Mouse (Mus musculus): ENCODE measurements at regions not wholly inside any gene's neighbourhood (a gene's known extent, or its start where the extent isn't known, plus 50 kb on each side); places are given as distances from the start of the nearest gene placed in this dataset.

DNA sequence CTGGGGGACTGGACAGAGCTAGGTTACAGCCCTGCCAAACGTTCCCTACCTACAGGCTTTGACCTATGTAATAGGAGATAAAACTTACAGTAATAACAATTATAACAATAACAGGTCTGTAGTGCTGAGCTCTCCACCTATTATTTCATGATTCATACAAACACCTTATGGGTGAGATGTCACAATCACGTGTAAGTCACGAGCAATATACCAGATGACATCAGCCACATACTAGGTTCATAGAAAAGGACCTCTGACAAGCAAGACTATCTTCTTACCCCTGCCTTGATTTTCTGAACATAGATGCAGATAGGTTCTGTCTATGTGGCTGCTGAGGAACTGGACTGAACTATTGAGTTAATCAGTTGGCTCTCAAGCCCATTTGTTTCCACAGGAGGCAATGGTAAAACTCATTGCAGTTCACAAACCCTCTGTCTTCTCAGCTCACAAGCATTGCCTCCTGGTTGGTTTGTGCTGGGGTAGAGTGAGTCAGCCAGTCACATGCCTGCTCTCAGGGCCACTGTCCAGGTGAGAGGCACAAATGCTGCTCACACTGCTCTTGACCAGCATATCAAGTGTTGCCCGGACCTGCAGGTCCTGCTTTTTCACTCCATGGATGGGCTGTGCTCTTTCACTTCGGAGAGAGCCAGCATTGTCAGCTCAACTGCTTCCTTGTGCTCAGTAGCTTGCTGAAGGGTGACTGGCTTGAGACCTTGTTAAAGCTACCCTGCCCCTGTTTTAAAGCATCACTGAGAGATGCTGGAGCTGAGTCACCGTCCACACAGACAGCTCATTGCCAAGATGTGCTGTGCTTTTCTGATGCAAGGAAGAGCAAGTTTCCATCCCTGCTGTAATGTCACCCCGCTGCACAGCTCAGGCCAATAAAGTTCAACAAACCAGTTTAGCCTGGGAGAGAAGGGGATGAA, 1275.9 kb downstream of the Gsdmc2 start:
- Histone ChIP-seq H3K9me3 (ENCODE audit: control insufficient read depth, low read length) (no peaks in the 10 kb centered on the region), H3K9ac (replicated peaks; ENCODE audit: low read depth, low read length) (no peak overlapping the region), H3K36me3 (ENCODE audit: control insufficient read depth, insufficient read depth, low read length) (no peaks in the 10 kb centered on the region), H3K4me2 (ENCODE audit: low read depth, low read length) (no peak overlapping the region), H3K27me3 (ENCODE audit: control insufficient read depth, insufficient read depth, low read length) (no peaks in the 10 kb centered on the region), H3K4me3 (ENCODE audit: low read depth, low read length) (no peak overlapping the region), H3K4me1 (ENCODE audit: control insufficient read depth, insufficient read depth, low read length) (no peaks in the 10 kb centered on the region), H3K27ac (ENCODE audit: low read depth, low read length) (no peak overlapping the region)
- 80% methylated on average over 7 of the region's 7 CpGs for whole genome bisulfite sequencing
- no peak for ATAC-seq (ENCODE audit: low read depth)

DNA sequence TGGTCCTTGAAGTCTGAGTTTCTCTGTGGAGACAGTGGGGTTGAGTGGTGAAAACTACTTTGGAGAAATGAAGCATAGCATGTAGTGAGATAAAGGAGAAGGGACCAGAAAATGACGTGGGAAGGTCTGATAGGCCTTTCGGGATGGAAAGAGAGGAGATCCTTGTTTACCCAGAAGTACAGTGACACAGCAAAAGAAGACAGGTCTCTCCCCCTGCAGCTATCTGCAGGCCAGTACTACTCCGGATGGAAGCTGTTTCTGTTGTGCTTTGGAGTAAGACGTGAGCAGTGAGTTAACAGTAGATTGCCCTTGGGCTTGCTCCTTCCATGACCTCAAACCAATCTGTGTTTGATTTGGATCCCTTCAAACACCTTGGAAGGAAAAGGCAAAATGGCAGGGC, 1277.5 kb downstream of the Gsdmc2 start:
- Histone ChIP-seq H3K4me3 (ENCODE audit: low read depth, low read length) (no peak overlapping the region), H3K27ac (ENCODE audit: low read depth, low read length) (no peak overlapping the region), H3K27me3 (ENCODE audit: control insufficient read depth, insufficient read depth, low read length) (no peaks in the 10 kb centered on the region), H3K36me3 (ENCODE audit: control insufficient read depth, insufficient read depth, low read length) (no peaks in the 10 kb centered on the region), H3K9me3 (ENCODE audit: control insufficient read depth, low read length) (no peaks in the 10 kb centered on the region), H3K4me2 (ENCODE audit: low read depth, low read length) (no peak overlapping the region), H3K9ac (replicated peaks; ENCODE audit: low read depth, low read length) (no peak overlapping the region), H3K4me1 (ENCODE audit: control insufficient read depth, insufficient read depth, low read length) (no peaks in the 10 kb centered on the region)
- ATAC-seq (ENCODE audit: low read depth): no peak
- 86% methylated on average over 4 of the region's 4 CpGs for WGBS

DNA sequence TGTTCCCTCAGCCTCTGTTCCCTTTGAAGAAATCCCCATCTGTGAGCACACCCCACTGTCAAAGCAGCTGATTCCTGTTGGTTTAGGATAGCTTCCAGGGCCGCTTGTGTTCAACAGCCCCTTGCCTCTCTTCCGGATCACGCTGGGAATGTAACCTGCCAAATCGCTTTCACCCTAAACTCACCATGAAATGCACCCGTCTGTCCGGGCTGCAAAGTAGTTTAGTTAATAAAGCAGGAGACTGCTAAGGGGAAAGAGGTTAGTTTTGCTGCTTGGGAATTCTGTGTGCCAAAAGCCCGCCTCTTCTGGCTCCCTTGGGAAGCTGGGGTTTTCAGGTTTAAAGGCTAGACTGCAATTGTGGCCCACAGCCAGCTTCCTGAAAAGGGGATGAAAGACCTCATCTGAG, 1278.9 kb downstream of the Gsdmc2 start:
- Histone ChIP-seq H3K36me3 (ENCODE audit: control insufficient read depth, insufficient read depth, low read length) (no peaks in the 10 kb centered on the region), H3K9me3 (ENCODE audit: control insufficient read depth, low read length) (no peaks in the 10 kb centered on the region), H3K4me2 (ENCODE audit: low read depth, low read length) (no peak overlapping the region), H3K27ac (ENCODE audit: low read depth, low read length) (no peak overlapping the region), H3K4me1 (ENCODE audit: control insufficient read depth, insufficient read depth, low read length) (no peaks in the 10 kb centered on the region), H3K9ac (replicated peaks; ENCODE audit: low read depth, low read length) (no peak overlapping the region), H3K4me3 (ENCODE audit: low read depth, low read length) (no peak overlapping the region), H3K27me3 (ENCODE audit: control insufficient read depth, insufficient read depth, low read length) (no peaks in the 10 kb centered on the region)
- 3% methylated on average over 7 of the region's 7 CpGs for WGBS
- ATAC-seq (ENCODE audit: low read depth): peak; percentile 85

DNA sequence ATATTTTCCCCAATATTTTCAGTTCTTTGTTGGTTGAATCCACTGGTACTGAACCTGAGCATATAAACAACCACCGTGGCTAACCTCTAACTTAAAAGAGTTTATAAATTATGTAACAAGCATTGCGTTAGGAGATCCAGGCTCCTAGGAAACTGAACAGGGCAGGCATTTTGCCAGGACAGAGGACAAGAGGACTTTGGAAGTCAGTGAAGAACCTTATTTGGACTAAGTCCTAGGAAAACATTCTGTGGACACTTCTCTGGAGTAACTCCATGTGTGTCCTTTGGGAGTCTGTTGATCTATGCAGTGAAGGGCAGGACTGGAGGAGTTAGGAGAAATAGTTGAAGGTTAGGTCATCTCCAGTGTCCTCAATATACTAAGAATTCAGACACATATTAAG, 1311.7 kb downstream of the Gsdmc2 start:
- no peak for ATAC-seq (ENCODE audit: low read depth)
- H3K4me1 ChIP-seq (ENCODE audit: control insufficient read depth, insufficient read depth, low read length): no peaks in the 10 kb centered on the region
- no peaks in the 10 kb centered on the region for H3K36me3 ChIP-seq (ENCODE audit: control insufficient read depth, insufficient read depth, low read length)
- no peak overlapping the region for H3K4me3 ChIP-seq (ENCODE audit: low read depth, low read length)
- no peaks in the 10 kb centered on the region for H3K27me3 ChIP-seq (ENCODE audit: control insufficient read depth, insufficient read depth, low read length)
- H3K9ac ChIP-seq (replicated peaks; ENCODE audit: low read depth, low read length): no peak overlapping the region
- no peak overlapping the region for H3K27ac ChIP-seq (ENCODE audit: low read depth, low read length)
- H3K4me2 ChIP-seq (ENCODE audit: low read depth, low read length): no peak overlapping the region
- H3K9me3 ChIP-seq (ENCODE audit: control insufficient read depth, low read length): no peaks in the 10 kb centered on the region
- WGBS: 67% methylated on average over 2 of the region's 2 CpGs

DNA sequence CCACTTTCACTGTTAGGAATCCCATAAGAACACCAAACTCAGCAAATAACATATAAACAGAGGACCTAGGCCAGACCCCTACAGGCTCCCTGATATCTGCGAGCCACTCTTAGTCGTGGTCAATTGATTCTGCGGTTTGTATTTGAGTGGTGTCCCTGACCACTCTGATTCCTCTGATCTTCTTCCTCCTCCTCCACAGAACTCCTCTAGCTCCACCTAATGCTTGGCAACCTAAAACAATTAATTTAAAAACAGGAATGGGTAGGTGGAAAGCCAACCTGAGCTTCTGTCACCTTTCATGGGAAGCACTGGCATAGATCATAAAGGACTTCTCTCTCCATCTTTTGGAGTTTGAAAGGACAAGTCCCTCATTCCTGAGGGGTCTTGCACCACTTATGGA, 1316.0 kb downstream of the Gsdmc2 start:
- Histone ChIP-seq H3K9me3 (ENCODE audit: control insufficient read depth, low read length) (no peaks in the 10 kb centered on the region), H3K4me2 (ENCODE audit: low read depth, low read length) (no peak overlapping the region), H3K27me3 (ENCODE audit: control insufficient read depth, insufficient read depth, low read length) (no peaks in the 10 kb centered on the region), H3K4me1 (ENCODE audit: control insufficient read depth, insufficient read depth, low read length) (no peaks in the 10 kb centered on the region), H3K27ac (ENCODE audit: low read depth, low read length) (no peak overlapping the region), H3K4me3 (ENCODE audit: low read depth, low read length) (no peak overlapping the region), H3K9ac (replicated peaks; ENCODE audit: low read depth, low read length) (no peak overlapping the region), H3K36me3 (ENCODE audit: control insufficient read depth, insufficient read depth, low read length) (no peaks in the 10 kb centered on the region)
- no peak for ATAC-seq (ENCODE audit: low read depth)
- WGBS: 85% methylated on average over 3 of the region's 3 CpGs

DNA sequence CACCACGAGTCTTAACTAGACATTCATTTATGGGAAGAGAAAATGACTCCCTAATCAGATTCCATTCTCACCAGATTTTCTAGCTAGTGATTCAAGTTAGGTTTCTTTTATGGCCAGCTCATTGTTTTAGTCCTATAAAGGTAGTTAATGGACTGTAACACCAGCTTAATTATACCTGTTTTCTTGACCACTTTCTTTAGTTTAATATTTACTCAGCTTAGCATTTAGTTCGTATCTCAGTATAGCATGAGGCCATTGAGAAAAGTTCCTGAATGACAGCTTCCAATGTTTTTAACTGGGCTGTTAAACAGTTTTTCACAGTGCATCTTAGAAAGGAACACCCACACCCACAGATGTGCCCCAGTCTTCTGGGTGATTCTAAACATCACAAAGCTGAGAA, 1320.3 kb downstream of the Gsdmc2 start:
- H3K9me3 ChIP-seq (ENCODE audit: control insufficient read depth, low read length): no peaks in the 10 kb centered on the region
- no peak overlapping the region for H3K27ac ChIP-seq (ENCODE audit: low read depth, low read length)
- WGBS: 14% methylated on average over 2 of the region's 2 CpGs
- no peak overlapping the region for H3K4me3 ChIP-seq (ENCODE audit: low read depth, low read length)
- no peak overlapping the region for H3K4me2 ChIP-seq (ENCODE audit: low read depth, low read length)
- no peaks in the 10 kb centered on the region for H3K4me1 ChIP-seq (ENCODE audit: control insufficient read depth, insufficient read depth, low read length)
- ATAC-seq (ENCODE audit: low read depth): no peak
- no peaks in the 10 kb centered on the region for H3K36me3 ChIP-seq (ENCODE audit: control insufficient read depth, insufficient read depth, low read length)
- H3K9ac ChIP-seq (replicated peaks; ENCODE audit: low read depth, low read length): no peak overlapping the region
- H3K27me3 ChIP-seq (ENCODE audit: control insufficient read depth, insufficient read depth, low read length): no peaks in the 10 kb centered on the region

DNA sequence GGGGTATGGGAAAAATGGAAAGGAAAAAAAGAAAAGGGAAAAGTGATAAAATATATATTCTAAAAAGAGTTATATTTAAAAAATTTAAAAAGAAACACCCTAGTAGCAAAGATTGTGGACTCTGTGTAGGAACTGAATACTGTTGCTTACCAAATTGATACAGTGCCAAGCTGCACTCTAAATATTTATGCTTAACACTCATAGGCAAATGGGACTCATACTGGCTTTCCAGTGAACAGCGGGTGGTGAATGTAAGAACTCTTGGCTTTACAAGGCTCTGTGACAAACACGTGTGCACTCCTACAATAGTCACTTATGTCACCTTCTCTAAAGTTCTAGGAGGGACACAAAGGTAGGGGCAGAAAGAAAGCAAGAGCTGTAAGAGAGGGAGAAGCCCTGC, 1320.8 kb downstream of the Gsdmc2 start:
- no peak for ATAC-seq (ENCODE audit: low read depth)
- WGBS: 61% methylated on average over 2 of the region's 2 CpGs

DNA sequence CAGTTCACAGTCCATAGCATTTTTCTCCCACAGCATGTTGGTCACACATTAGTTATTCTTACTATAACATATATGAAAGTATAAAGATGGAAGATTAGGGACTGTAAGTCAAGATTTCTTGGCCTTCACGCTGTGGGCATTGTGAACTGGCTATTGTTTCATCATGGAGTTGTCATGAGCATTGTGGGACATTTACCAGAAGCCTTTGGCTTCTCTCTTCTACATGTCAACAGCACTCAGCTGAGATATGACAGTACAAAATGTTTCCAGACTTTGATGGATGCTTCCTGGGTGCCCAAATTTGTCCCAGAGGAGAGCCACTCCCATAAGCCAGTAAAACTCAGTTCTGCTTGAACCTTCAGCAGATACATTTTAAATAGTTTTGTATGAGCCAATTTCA, 1331.5 kb downstream of the Gsdmc2 start:
- WGBS: 94% methylated on average over 1 of the region's 1 CpGs
- Histone ChIP-seq H3K4me2 (ENCODE audit: low read depth, low read length) (no peak overlapping the region), H3K9ac (replicated peaks; ENCODE audit: low read depth, low read length) (no peak overlapping the region), H3K9me3 (ENCODE audit: control insufficient read depth, low read length) (no peaks in the 10 kb centered on the region), H3K4me1 (ENCODE audit: control insufficient read depth, insufficient read depth, low read length) (no peaks in the 10 kb centered on the region), H3K4me3 (ENCODE audit: low read depth, low read length) (no peak overlapping the region), H3K36me3 (ENCODE audit: control insufficient read depth, insufficient read depth, low read length) (no peaks in the 10 kb centered on the region), H3K27ac (ENCODE audit: low read depth, low read length) (no peak overlapping the region), H3K27me3 (ENCODE audit: control insufficient read depth, insufficient read depth, low read length) (no peaks in the 10 kb centered on the region)
- ATAC-seq (ENCODE audit: low read depth): no peak

More for the DNA sequence above, 1320.8 kb downstream of the Gsdmc2 start:
- H3K4me3 ChIP-seq (ENCODE audit: low read depth, low read length): no peak overlapping the region
- H3K4me1 ChIP-seq (ENCODE audit: control insufficient read depth, insufficient read depth, low read length): no peaks in the 10 kb centered on the region
- H3K27ac ChIP-seq (ENCODE audit: low read depth, low read length): no peak overlapping the region
- no peak overlapping the region for H3K4me2 ChIP-seq (ENCODE audit: low read depth, low read length)
- H3K9ac ChIP-seq (replicated peaks; ENCODE audit: low read depth, low read length): no peak overlapping the region
- no peaks in the 10 kb centered on the region for H3K27me3 ChIP-seq (ENCODE audit: control insufficient read depth, insufficient read depth, low read length)
- no peaks in the 10 kb centered on the region for H3K36me3 ChIP-seq (ENCODE audit: control insufficient read depth, insufficient read depth, low read length)
- no peaks in the 10 kb centered on the region for H3K9me3 ChIP-seq (ENCODE audit: control insufficient read depth, low read length)

DNA sequence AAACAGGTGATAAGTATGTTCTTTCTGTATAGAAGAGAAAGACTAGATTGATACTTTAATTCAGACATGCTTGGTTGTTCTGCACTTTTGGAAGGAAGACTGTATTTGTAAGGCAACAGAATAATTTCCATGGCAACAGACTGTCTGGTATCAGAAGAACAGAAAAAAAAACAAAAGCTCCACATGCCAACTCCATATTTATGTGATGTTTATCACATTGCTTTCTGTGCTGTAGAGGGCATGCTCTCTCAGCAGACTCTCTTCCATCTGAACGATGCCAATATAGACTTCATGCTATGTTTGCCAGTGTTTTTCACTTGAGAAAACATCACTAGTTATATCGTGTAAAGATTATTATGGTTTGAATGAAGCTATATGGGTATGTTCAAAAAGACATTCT, 1333.5 kb downstream of the Gsdmc2 start:
- no peak overlapping the region for H3K27ac ChIP-seq (ENCODE audit: low read depth, low read length)
- no peak for ATAC-seq (ENCODE audit: low read depth)
- H3K9me3 ChIP-seq (ENCODE audit: control insufficient read depth, low read length): no peaks in the 10 kb centered on the region
- H3K4me3 ChIP-seq (ENCODE audit: low read depth, low read length): no peak overlapping the region
- no peaks in the 10 kb centered on the region for H3K36me3 ChIP-seq (ENCODE audit: control insufficient read depth, insufficient read depth, low read length)
- H3K27me3 ChIP-seq (ENCODE audit: control insufficient read depth, insufficient read depth, low read length): no peaks in the 10 kb centered on the region
- no peak overlapping the region for H3K9ac ChIP-seq (replicated peaks; ENCODE audit: low read depth, low read length)
- no peaks in the 10 kb centered on the region for H3K4me1 ChIP-seq (ENCODE audit: control insufficient read depth, insufficient read depth, low read length)
- 92% methylated on average over 2 of the region's 2 CpGs for WGBS
- H3K4me2 ChIP-seq (ENCODE audit: low read depth, low read length): no peak overlapping the region

Data from neural tube, embryonic 14.5 days (tissue).